Mouse (Mus musculus): ENCODE results near the gene Arfip1. TPM values are rescaled to one million over a fixed set of nuclear protein-coding genes. Genes with fewer than 3 reads are reported as not detected.
"Not testable (repeated sequence)": the region's sequence is repeated elsewhere in the genome, so short reads cannot be mapped to it uniquely, and the experiment has no call there.

The Arfip1 gene
- total RNA-seq, 4 experiments from 2014 or later = 20.4 to 23.8 (median 20.6) TPM

DNA sequence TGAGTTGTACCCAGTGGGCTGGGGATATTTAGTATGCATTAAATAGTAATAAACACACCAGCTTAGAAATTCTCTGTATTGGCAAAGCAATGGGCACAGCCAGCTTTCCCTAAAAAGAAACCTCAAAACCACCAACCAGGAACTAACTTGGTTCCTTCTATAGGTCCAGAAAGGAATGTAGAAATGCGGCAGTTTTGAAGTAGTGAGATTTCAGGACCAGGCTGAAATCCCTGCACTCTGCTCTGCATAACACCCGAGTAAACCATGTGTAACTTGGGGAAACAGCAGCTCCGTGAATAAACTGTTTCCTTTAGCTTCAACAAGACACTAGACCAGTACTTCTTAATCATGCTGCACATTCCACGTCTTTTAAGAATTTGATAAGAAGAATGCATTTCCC lies 1.7 kb downstream of the Arfip1 start:
- no peak for DNase-seq (ENCODE audit: low spot score in 2 of 2)

DNA sequence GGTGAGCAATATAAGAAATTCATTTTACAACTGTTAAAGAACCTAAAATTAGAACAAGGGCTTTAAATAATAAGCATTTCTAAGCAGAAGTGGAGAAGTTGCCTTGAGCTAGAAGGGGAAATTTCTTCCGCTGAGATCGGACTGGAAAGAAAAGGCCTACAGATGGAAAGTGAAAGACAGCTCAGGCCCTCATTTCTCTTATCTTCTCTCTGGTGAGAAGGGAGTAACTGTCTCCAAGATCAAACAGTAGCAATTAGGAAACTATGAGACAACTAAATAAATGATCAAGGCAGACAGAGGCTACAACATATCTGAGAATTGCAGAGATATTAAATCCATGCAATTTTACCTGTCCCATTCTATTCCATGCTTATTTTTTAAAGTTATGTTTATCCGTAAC lies 11.9 kb downstream of the Arfip1 start:
- DNase-seq (ENCODE audit: low spot score in 2 of 2) = no peak

DNA sequence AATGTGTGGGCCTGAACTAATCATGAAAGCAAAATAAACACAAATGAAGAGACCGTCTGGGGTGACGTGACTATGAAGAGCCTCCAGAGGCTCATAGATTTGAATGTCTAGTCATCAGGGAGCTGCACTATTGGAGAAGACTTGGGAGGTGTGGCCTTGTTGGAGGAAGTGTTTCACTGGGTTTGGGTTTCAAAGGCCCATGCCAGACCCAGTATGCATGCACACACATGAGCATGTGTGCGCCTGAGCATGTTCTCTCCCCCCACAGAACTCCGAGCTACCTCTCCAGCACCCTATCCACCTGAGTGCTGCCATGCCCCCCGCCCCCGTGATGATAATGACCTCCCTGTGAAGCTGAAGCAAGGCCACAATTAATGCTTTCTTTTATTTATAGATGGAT lies 12.8 kb downstream of the Arfip1 start:
- DNase-seq (ENCODE audit: low spot score in 2 of 2) = no peak

DNA sequence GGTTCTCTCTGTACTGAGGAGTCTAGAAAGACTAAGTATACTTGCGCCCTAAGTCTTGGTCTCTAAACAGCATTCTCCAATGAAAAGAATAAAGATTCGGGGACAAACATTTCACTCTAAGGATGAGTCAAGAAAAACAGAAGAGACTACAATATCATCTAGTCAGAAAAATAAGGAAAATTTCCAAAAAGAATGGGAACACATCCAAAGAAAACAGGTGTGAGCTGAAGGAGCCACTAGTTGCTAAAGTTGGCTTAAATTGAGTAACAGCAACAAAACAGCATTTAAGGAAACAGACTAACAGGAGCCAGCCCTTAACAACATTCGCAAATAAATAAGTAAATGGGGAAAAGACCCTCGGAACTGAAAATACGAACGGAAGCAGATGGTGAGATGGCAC lies 13.9 kb downstream of the Arfip1 start:
- no peak for DNase-seq (ENCODE audit: low spot score in 2 of 2)

GRCm38 (mm10) chr3:84563415-84563814 lies 19.0 kb downstream of the Arfip1 start:
- DNase-seq (ENCODE audit: low spot score in 2 of 2) = no peak

- DNase-seq (ENCODE audit: low spot score in 2 of 2) = not testable (repeated sequence)
These were observed 19.5 kb downstream of the Arfip1 start for GRCm38 (mm10) chr3:84562911-84563310.

DNA sequence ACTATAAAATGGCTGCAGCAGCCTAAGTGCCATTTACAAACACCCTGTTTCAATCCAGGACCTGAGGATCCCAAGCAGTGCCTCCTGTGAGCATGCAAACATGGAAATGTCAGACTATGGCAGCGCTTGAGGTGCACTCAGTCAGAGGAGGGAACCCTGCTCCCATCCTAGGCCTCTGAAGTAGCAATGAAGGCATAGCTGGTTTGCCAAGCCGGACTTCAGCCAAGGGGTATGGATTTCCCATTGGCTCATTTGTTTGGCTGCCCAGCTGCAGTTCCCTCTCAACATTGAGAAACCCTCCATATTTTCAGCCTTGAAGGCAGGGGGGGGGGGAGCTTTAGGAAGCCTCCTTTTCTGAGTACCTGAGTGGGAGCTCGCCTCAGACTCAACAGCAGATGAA lies 24.1 kb downstream of the Arfip1 start:
- DNase-seq (ENCODE audit: low spot score in 2 of 2) = no peak

DNA sequence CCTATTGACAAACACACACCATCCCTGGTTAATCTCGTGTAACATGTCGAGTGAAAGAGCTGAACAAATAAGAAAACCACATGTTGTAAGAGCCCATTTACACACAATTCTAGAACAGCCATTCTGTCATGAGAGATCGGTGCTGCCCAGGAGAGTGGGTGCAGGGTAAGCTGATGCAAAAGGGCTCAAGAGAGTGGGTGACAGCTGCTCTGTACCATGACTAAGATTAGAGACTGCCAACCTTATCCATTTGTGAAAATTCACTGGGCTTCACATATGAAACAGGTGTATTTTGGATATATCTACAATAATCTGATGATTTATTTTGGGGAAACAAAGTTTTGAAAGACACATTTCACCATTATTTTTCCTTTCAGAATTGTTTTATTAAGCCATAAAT lies 26.6 kb downstream of the Arfip1 start:
- no peak for DNase-seq (ENCODE audit: low spot score in 2 of 2)

DNA sequence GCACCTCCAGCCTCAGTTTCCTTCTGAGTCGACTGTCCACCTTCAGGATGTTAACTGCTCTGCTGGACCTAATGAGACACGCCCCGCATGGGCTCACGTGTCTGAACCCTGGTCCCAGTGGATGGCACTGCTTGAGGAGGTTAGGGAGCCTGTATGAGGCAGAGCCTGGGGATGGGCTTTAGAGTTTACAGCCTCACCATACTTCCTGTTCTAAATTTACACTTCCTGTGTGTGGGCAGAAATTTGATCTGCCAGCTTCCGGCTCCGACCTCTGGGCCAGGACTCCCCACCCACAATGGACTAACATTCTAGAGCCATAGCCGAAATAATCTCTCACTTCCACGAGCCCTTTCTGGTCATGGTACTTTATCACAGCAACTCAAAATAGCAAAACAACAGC lies 35.2 kb downstream of the Arfip1 start:
- no peak for DNase-seq (ENCODE audit: low spot score in 2 of 2)

GRCm38 (mm10) chr3:84542450-84542849 lies 40.0 kb downstream of the Arfip1 start:
- DNase-seq (ENCODE audit: low spot score in 2 of 2) = peak; percentile 14 to 68

DNA sequence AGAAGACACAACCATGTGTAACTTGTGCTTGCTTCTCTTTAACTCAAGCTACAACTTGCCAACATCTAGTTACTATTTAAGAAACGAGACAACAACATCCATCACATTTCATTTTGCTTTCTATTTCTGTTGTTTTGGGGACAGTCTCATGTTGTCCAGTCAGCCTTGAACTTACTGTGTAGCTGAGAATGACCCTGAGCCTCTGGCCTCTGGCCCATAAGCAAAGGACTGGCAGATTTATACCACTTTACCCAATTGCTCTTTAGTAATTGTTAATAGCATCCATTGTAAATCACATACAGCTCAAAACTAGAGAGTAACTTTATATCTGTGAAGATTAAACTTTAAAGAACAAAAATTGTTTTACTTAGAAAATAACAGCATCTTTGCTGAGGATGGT lies 40.5 kb downstream of the Arfip1 start:
- DNase-seq (ENCODE audit: low spot score in 2 of 2) = no peak

- no peak for DNase-seq (ENCODE audit: low spot score in 2 of 2)
These were observed 41.8 kb downstream of the Arfip1 start for GRCm38 (mm10) chr3:84540640-84541039.

DNA sequence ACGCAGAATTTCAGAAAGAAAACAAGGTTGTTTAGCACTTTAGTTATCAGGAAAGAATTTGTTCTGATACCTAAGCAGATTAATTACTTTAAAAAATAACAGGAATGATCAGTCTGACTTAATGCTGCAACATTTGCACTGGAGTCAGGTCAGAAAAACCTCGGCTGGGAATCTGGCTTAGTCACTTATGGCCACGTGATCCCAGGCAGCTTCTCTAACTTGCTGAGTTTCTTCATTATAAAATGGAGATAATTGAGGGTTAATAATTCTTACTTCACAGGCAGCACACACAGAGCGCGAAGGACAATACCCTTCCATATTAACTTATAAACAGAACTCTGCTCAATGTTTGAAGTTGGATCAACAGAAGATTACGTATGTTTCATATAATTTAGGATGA lies 45.4 kb downstream of the Arfip1 start:
- no peak for DNase-seq (ENCODE audit: low spot score in 2 of 2)

GRCm38 (mm10) chr3:84533227-84533626 lies 49.2 kb downstream of the Arfip1 start:
- no peak for DNase-seq (ENCODE audit: low spot score in 2 of 2)

DNA sequence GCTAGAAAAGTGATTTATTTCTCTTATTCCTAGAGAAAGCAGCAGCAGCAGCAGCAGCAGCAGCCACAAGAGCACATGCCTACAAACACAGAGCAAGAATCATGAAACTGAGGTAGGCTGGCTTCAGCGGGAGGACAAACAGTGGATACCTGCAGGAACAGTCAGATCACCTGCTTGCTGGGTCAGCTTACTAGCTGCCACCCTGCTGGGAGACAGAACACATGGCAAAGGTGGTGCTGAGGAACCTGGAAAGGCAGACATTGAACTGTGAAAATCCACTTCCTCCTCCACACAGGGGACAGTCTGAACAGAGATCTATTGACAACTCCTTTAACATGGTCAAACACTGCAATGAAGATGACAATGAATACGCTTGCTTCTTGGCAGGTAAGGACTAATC lies 53.4 kb downstream of the Arfip1 start:
- no peak for DNase-seq (ENCODE audit: low spot score in 2 of 2)

DNA sequence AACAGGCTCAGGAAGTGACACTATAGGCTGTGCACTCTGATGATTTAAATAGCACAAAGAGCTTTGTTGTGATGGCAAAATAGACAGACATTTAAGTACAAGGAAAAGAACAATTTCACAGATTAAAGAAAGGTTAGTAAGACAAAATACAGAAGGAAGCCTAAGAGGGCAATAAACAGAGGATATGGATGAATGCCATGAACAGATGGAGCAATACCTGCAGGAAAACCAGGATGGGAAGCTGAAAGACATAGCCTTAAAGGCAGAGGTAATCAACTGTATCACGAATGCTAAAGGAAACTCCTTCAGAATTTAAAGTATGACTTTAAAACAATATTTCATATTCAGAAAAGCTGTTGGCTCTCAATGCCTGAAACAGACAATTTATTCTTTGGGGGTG lies 57.5 kb downstream of the Arfip1 start:
- DNase-seq (ENCODE audit: low spot score in 2 of 2) = no peak

GRCm38 (mm10) chr3:84516163-84516562 lies 66.3 kb downstream of the Arfip1 start:
- DNase-seq (ENCODE audit: low spot score in 2 of 2) = no peak

DNA sequence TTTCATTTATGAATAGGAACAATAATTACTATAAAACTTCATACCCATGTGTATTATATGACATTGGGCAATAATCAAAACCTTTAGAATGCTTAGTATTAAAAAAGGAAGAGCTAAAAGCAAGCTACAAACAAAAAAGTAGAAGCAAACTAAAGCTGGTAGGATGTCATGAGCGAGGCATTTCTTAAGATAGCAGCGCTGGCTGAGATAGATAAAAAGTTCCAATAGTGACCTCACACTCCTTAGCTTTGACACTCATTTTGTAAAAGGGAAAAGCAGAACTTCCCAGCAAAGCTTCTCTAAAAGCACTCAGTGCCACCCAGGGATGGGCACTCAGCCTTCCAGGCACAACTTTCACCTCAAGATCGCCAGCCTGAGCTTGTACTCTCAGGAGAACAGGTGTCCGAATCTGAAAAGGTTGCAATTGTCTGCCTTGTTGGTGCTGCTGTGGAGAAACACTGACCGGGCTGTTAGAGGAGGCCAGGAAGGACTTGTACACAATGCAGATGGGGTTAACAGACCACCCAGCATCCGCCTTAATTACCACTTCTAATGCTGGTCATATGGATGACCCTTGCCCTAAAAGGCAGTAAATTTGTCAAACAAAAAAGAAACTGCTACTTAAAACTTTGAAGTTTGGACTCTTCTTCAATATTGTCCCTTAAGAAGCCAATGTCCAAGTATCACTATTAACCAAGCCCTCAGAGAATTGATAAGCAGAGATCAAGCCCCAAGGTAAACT lies 69.5 kb downstream of the Arfip1 start:
- DNase-seq (ENCODE audit: low spot score in 2 of 2) = no peak

DNA sequence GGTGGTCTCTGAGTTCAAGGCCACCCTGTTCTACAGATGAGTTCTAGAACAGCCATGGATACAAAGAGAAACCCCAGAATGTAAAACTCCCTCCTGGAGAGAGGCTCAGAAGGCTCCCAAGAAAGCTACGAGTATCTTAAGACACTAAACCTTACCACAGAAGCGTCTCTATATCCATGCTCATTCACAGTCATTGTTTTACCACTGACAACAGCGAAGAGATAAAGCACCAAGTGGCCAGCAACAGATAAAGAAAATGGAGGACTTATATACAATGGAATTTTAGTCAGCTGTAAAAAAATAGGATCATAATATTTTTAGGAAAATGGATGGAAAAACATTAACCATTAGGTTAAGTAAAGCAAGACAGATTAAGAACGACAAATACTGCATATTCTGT lies 77.2 kb downstream of the Arfip1 start:
- DNase-seq (ENCODE audit: low spot score in 2 of 2) = no peak

DNA sequence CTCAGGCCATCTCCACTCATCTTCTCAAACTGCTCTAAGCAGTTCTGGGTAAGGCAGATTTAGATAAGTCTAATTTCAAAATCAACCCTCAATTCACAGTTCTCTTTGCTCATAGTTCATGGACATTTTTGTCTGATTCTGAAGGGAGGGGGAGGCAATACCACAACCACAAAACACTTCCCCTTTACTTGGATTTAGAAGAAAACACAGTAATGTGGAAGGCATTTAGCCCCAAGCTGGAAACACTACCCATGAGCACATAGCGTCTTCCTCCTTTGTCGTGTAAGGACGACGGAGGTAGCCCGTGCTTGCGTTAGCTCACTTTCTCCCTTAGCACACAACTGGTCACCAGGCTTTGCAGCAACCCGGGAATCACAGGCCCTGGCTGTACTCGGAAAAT lies 78.1 kb downstream of the Arfip1 start:
- no peak for DNase-seq (ENCODE audit: low spot score in 2 of 2)

DNA sequence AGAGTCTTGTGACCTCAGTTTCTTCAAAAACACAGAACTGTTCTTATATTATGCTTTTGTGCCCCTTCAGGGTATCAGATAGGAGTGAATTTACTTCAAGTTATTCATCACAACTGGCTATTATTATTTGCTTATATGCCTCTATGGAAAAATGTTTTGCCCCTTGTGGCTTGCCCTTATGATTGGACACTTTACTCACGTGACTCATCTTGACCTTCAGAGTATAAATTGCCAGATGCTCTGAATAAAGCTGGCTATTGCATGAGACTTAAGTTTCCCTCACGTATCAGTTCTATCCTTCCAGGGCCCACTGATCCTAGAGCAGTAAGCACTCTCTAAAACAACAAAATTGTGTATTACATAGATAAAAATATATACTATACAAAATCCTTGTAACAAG lies 80.3 kb downstream of the Arfip1 start:
- DNase-seq (ENCODE audit: low spot score in 2 of 2) = no peak

DNA sequence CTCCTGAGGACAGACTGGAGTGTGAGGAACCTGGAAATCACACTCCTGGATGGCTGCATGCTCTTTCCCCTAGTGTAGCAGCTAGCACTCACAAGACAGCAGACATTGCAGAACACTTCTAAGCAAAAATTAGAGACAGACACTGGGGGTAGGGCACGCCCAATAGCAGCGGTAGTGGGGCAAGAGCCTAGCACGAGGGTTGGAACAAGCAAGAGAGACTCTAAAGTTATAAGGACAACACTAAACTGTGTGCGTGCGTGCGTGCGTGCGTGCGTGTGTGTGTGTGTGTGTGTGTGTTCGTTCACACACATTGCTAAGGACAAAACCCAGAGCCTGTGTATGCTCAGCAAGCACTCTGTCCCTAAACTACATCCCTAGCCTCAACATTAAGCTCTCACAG lies 81.9 kb downstream of the Arfip1 start:
- no peak for DNase-seq (ENCODE audit: low spot score in 2 of 2)

DNA sequence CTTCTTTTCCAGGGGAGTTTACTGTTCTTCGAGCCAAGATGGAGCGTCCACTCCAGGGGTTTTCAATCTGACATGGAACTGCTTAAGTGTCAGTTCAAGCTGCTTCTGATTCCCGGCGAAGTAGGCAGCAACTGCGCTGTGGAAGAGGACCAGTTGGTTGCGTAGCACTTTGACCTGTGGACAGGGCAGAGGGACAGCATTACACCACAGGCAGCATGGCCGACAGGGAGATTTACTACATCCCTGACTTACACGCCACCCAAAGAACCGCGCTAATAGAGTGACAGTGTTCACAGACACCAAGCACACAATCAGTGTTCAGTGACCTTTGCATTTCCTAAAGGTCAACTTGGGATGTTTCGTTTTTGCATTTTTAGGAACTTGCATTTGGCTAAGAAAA lies 84.7 kb downstream of the Arfip1 start:
- DNase-seq (ENCODE audit: low spot score in 2 of 2) = no peak

- DNase-seq (ENCODE audit: low spot score in 2 of 2) = no peak
These were observed 89.8 kb downstream of the Arfip1 start for GRCm38 (mm10) chr3:84492657-84493056.
